Mouse (Mus musculus): ENCODE measurements around the gene Capn11. TPM values are rescaled to one million over a fixed set of nuclear protein-coding genes. Genes with fewer than 3 reads are reported as not detected.

Capn11 gene
- polyA plus RNA-seq, 1 experiment from 2014 or later, result 0.57 TPM

DNA sequence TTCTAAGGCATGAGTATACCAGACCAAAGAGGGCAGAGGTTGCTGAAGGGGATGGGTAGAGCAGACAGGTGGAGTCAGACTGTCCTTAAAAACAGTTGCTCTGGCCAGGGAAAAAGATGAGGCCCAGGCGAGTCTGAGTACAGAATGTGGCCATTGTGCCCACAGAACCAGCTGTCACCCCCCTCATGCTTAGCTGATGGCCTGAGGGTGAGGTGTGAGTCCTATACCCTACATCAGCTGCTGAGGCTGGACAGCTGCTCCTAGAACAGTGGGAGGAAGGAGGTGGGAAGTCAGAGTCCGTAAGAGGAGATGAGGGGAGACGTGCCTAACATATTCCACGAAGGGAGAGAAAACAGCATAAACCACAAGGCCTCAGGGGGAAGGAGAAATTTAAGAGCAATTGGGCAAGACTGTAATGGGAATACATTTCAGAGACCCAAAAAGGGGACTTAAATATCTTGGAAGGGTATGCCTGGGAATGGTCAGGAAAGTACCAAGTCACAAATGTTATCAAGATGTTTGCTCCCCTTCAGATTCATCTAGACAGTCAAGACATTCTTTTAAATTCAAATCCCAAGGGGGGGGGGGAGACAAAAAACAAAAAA is 43.0 kb downstream of the Capn11 start:
- Histone ChIP-seq H3K4me2 (ENCODE audit: low read depth) (no peak overlapping the region), H3K36me3 (ENCODE audit: control insufficient read depth, insufficient read depth, low read length) (no peaks in the 10 kb centered on the region), H3K27ac (ENCODE audit: low read depth, low read length) (no peak overlapping the region), H3K27me3 (ENCODE audit: control insufficient read depth, insufficient read depth, low read length) (no peaks in the 10 kb centered on the region), H3K9ac (ENCODE audit: low read length) (no peak overlapping the region), H3K4me3 (ENCODE audit: low read depth, low read length) (no peak overlapping the region), H3K4me1 (ENCODE audit: control insufficient read depth, insufficient read depth, low read length) (peaks cover 9% of the 10 kb centered on the region; the same call in 1 of the 2 replicates), H3K9me3 (ENCODE audit: control insufficient read depth, low read length) (no peaks in the 10 kb centered on the region)
- no peak for DNase-seq (ENCODE audit: low spot score)
- WGBS, result 67% methylated on average over 4 of the region's 4 CpGs
- no peak for ATAC-seq (ENCODE audit: insufficient read depth, low FRiP score, low TSS enrichment)

DNA sequence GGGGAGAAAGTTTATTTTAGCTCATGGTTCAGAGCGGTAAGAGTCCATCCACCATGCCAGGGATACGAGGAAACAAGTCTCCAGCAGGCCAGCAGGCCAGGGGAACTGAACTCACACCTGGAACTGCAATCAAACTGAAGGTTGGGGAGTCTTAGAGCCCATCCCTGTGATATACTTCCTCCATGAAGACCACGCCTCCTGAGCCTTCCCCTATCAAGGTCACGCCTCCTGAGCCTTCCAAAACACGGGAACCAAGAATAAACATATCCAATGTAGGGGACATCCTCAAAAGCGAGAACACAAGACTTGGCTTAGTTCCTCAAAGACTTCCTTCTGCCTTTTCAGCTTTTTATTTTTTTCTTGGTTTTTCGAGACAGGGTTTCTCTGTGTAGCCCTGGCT is 46.2 kb downstream of the Capn11 start:
- DNase-seq (ENCODE audit: low spot score), result no peak
- Histone ChIP-seq H3K9ac (ENCODE audit: low read length) (no peak overlapping the region), H3K4me3 (ENCODE audit: low read depth, low read length) (no peak overlapping the region), H3K4me2 (ENCODE audit: low read depth) (no peak overlapping the region), H3K4me1 (ENCODE audit: control insufficient read depth, insufficient read depth, low read length) (no peaks in the 10 kb centered on the region), H3K27ac (ENCODE audit: low read depth, low read length) (no peak overlapping the region), H3K27me3 (ENCODE audit: control insufficient read depth, insufficient read depth, low read length) (no peaks in the 10 kb centered on the region), H3K9me3 (ENCODE audit: control insufficient read depth, low read length) (no peaks in the 10 kb centered on the region), H3K36me3 (ENCODE audit: control insufficient read depth, insufficient read depth, low read length) (no peaks in the 10 kb centered on the region)
- 87% methylated on average over 7 of the region's 7 CpGs for WGBS
- ATAC-seq (ENCODE audit: insufficient read depth, low FRiP score, low TSS enrichment), result no peak

DNA sequence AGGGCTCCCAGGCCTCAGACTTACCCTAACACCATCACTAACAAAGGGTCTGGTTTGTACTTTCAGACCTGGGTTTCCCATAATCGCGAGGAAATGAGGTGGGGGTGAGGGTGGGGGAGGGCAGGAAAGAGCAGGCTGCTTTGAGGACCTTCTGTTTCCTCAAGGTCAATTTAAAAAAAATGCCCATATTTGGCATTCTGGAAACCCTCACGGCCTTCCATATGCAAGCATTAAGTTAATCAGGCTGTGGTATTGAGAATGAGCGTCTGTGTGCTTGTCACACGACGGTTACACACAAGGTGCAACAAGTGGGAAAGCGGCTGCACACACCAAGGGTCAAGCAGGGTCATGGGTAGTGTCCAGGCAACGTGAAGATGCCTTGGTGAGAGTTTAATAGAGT is 47.1 kb downstream of the Capn11 start:
- WGBS, result 84% methylated on average over 8 of the region's 8 CpGs
- H3K9ac ChIP-seq (ENCODE audit: low read length), result no peak overlapping the region
- H3K27ac ChIP-seq (ENCODE audit: low read depth, low read length), result no peak overlapping the region
- H3K9me3 ChIP-seq (ENCODE audit: control insufficient read depth, low read length), result no peaks in the 10 kb centered on the region
- no peaks in the 10 kb centered on the region for H3K27me3 ChIP-seq (ENCODE audit: control insufficient read depth, insufficient read depth, low read length)
- DNase-seq (ENCODE audit: low spot score) (no peak), ATAC-seq (ENCODE audit: insufficient read depth, low FRiP score, low TSS enrichment) (no peak)
- no peaks in the 10 kb centered on the region for H3K36me3 ChIP-seq (ENCODE audit: control insufficient read depth, insufficient read depth, low read length)
- no peaks in the 10 kb centered on the region for H3K4me1 ChIP-seq (ENCODE audit: control insufficient read depth, insufficient read depth, low read length)
- H3K4me3 ChIP-seq (ENCODE audit: low read depth, low read length), result no peak overlapping the region
- no peak overlapping the region for H3K4me2 ChIP-seq (ENCODE audit: low read depth)

DNA sequence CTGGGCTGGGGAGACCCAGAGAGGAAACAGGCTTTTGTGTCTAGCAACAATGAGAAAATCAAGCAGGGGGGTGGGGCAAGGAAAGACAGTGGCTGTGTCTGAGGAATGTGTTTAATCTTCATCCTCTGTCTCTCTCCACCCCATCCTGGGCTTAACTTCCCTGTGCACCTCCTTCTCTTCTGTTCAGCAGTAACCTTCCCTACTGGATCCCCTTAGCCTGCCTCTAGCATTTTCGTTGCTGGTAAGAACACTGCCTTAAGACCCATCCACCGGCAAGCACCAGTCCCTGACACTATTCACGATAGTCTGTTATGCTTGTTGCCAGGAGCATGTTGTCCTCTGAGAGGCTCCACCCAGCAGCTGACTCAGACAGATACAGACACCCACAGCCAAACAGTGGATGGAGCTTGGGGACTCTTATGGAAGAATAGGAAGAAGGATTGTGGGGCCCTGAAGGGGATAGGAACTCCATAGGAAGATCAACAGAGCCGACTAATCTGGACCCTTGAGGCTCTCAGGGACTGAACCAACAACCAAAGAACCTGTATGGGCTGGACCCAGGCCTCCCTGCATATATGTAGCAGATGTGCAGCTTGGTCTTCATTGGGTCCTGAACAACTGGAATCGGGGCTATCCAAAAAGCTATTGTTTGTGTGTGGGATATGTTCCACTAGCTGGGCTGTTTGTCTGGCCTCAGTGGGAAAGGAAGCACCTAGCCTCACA is 48.8 kb downstream of the Capn11 start:
- ATAC-seq (ENCODE audit: insufficient read depth, low FRiP score, low TSS enrichment), result no peak
- no peak overlapping the region for H3K27ac ChIP-seq (ENCODE audit: low read depth, low read length)
- H3K9ac ChIP-seq (ENCODE audit: low read length), result no peak overlapping the region
- H3K27me3 ChIP-seq (ENCODE audit: control insufficient read depth, insufficient read depth, low read length), result no peaks in the 10 kb centered on the region
- no peaks in the 10 kb centered on the region for H3K36me3 ChIP-seq (ENCODE audit: control insufficient read depth, insufficient read depth, low read length)
- no peaks in the 10 kb centered on the region for H3K9me3 ChIP-seq (ENCODE audit: control insufficient read depth, low read length)
- H3K4me2 ChIP-seq (ENCODE audit: low read depth), result no peak overlapping the region
- DNase-seq (ENCODE audit: low spot score), result no peak
- 48% methylated on average over 5 of the region's 5 CpGs for WGBS
- no peak overlapping the region for H3K4me3 ChIP-seq (ENCODE audit: low read depth, low read length)
- H3K4me1 ChIP-seq (ENCODE audit: control insufficient read depth, insufficient read depth, low read length), result no peaks in the 10 kb centered on the region

DNA sequence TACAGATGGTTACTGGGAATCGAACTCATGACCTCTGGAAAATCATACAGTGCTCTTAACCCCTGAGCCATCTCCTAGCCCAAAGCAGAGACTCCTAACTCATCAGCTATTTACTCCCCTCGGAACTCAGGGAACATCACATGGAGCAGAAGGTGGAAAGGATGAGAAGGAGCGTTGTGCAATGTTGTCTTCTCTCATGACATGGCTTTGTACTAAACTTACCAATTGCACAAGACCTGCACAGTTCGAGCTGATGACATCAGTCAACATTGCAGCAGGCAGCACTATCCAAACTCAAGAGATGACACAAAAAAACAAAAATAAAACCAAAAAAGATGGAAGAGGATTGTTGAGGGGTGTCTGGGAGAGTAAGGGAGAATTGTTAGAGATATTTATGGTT is 50.7 kb downstream of the Capn11 start:
- no peaks in the 10 kb centered on the region for H3K36me3 ChIP-seq (ENCODE audit: control insufficient read depth, insufficient read depth, low read length)
- no peak overlapping the region for H3K9ac ChIP-seq (ENCODE audit: low read length)
- no peak overlapping the region for H3K4me2 ChIP-seq (ENCODE audit: low read depth)
- ATAC-seq (ENCODE audit: insufficient read depth, low FRiP score, low TSS enrichment) (no peak), DNase-seq (ENCODE audit: low spot score) (no peak)
- H3K4me3 ChIP-seq (ENCODE audit: low read depth, low read length), result no peak overlapping the region
- WGBS, result 92% methylated on average over 4 of the region's 4 CpGs
- no peak overlapping the region for H3K27ac ChIP-seq (ENCODE audit: low read depth, low read length)
- no peaks in the 10 kb centered on the region for H3K4me1 ChIP-seq (ENCODE audit: control insufficient read depth, insufficient read depth, low read length)
- no peaks in the 10 kb centered on the region for H3K27me3 ChIP-seq (ENCODE audit: control insufficient read depth, insufficient read depth, low read length)
- no peaks in the 10 kb centered on the region for H3K9me3 ChIP-seq (ENCODE audit: control insufficient read depth, low read length)

DNA sequence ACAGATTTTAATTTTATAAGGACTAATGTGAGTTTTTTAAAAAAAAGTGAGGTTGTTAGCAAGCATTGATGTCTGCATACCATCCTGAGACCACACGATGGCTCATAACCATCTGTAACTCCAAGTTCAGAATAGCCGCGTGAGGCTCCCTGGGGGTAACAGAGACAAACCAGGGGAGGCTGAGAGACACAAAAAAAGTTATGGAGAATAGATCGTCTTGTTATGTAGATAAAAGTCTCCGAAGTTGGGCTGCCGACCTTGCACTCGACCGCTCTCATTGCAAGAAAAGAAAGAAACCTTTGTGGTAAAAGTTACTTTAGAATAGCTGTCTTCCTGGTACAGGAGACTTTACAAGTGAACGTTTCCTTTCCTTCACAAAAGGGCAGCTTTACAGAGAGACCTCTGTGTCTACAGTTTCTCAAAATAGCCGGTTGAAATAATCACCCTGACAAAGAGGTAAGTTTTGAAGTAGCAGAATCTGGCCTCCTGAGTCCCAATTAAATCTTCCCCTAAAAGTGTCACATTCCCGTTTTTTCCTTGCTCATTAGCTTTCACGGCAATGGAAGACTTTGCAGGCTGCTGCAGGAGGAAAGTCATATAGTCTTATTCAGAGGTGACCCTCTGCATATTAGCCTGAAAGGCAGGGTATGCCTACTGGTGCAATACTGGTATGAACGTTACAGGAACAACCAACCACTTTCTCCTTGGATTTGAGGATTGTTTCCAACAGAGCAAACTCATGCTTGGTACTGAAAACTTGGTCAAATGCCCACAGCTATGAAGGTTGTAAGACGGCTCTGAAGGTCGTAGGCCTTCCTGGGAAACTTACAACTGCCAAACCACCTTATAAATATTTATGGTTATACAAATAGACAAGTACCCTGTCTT is 51.9 kb downstream of the Capn11 start:
- no peaks in the 10 kb centered on the region; the same call in 1 of the 2 replicates for H3K27me3 ChIP-seq (ENCODE audit: control insufficient read depth, insufficient read depth, low read length)
- no peak overlapping the region for H3K27ac ChIP-seq (ENCODE audit: low read depth, low read length)
- H3K4me1 ChIP-seq (ENCODE audit: control insufficient read depth, insufficient read depth, low read length), result no peaks in the 10 kb centered on the region
- no peak overlapping the region for H3K9ac ChIP-seq (ENCODE audit: low read length)
- H3K4me3 ChIP-seq (ENCODE audit: low read depth, low read length), result no peak overlapping the region
- DNase-seq (ENCODE audit: low spot score) (no peak), ATAC-seq (ENCODE audit: insufficient read depth, low FRiP score, low TSS enrichment) (no peak)
- H3K9me3 ChIP-seq (ENCODE audit: control insufficient read depth, low read length), result no peaks in the 10 kb centered on the region
- WGBS, result 82% methylated on average over 15 of the region's 15 CpGs
- no peak overlapping the region for H3K4me2 ChIP-seq (ENCODE audit: low read depth)
- H3K36me3 ChIP-seq (ENCODE audit: control insufficient read depth, insufficient read depth, low read length), result no peaks in the 10 kb centered on the region

DNA sequence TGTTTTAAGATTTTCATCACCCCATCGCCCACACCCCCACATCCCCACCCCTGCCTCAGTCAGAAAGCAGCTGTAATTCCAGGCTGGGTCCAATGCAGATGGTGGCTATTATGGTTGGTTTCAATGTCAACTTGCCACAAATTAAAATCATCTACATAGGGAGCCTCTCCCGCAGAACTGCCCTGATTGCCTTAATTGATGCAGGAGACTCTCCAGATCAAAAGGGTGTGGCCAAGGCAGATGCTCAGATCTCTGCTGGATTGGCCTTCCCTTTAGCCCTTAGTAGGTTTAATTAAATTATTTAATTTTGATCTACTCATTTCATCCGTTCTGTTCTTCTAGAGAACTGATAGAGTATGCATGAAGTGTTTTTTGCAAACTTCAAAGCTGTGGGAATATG is 56.1 kb downstream of the Capn11 start:
- H3K9ac ChIP-seq (ENCODE audit: low read length), result no peak overlapping the region
- DNase-seq (ENCODE audit: low spot score) (no peak), ATAC-seq (ENCODE audit: insufficient read depth, low FRiP score, low TSS enrichment) (no peak)
- H3K4me1 ChIP-seq (ENCODE audit: control insufficient read depth, insufficient read depth, low read length), result peaks cover 15% of the 10 kb centered on the region; the same call in 1 of the 2 replicates
- WGBS, result 80% methylated on average over 3 of the region's 3 CpGs
- H3K27ac ChIP-seq (ENCODE audit: low read depth, low read length), result no peak overlapping the region
- no peaks in the 10 kb centered on the region for H3K36me3 ChIP-seq (ENCODE audit: control insufficient read depth, insufficient read depth, low read length)
- H3K9me3 ChIP-seq (ENCODE audit: control insufficient read depth, low read length), result no peaks in the 10 kb centered on the region
- H3K4me3 ChIP-seq (ENCODE audit: low read depth, low read length), result no peak overlapping the region
- H3K4me2 ChIP-seq (ENCODE audit: low read depth), result no peak overlapping the region
- H3K27me3 ChIP-seq (ENCODE audit: control insufficient read depth, insufficient read depth, low read length), result peaks cover 20% of the 10 kb centered on the region

DNA sequence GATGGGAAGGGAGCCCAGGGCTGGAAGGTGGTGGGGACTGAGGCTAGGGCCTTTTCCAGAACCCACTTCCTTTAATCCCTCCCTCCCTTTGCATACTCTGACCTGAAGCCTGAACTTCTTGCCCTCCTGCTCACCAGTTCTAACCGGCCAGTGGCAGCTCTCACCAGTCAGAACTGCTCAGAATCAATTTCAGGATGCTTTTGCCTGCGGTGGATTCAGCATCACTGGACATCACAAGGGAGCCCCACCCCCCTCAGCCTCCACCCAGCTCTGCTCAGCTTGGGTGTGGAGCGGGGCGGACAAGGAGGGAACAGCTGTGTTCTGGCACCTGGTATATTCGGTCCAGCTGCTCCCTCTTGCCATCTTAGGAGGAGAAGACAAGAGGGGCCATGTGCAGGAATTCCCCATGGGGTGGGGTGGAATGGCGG is 57.2 kb downstream of the Capn11 start, which contains the start of gene Mymx:
TSS of gene Mymx (minus strand) at position 226 of the 428 bp plus-strand sequence.
- peak; percentile 43 for DNase-seq (ENCODE audit: low spot score)
- peaks cover 15% of the 10 kb centered on the region for H3K4me1 ChIP-seq (ENCODE audit: control insufficient read depth, insufficient read depth, low read length)
- H3K4me2 ChIP-seq (ENCODE audit: low read depth), result peak within 1 kb of the TSS; percentile 7; the same call in 1 of the 2 replicates
- H3K9me3 ChIP-seq (ENCODE audit: control insufficient read depth, low read length), result no peaks in the 10 kb centered on the region
- no peak within 1 kb of the TSS for H3K27ac ChIP-seq (ENCODE audit: low read depth, low read length)
- H3K9ac ChIP-seq (ENCODE audit: low read length), result 0 out of 2 replicates have a peak within 1 kb of the TSS, but pooled peaks have one; percentile 24
- WGBS, result 40% methylated on average over 6 of the region's 6 CpGs
- 0 out of 2 replicates have a peak, but pooled peaks have one; percentile 38 for ATAC-seq (ENCODE audit: insufficient read depth, low FRiP score, low TSS enrichment)
- no peaks in the 10 kb centered on the region for H3K36me3 ChIP-seq (ENCODE audit: control insufficient read depth, insufficient read depth, low read length)
- H3K27me3 ChIP-seq (ENCODE audit: control insufficient read depth, insufficient read depth, low read length), result peaks cover 20% of the 10 kb centered on the region
- H3K4me3 ChIP-seq (ENCODE audit: low read depth, low read length), result no peak within 1 kb of the TSS
